Mouse (Mus musculus): ENCODE data around the gene Olfr1205.

Gene Olfr1205

GRCm38 (mm10) chr2:88829437-88829836 is at the start of gene Olfr1205:
Gene Olfr1205 (plus strand): TSS chr2:88829737.
- DNase-seq (ENCODE audit: low read depth): no peak

- DNase-seq (ENCODE audit: low read depth): no peak
Measured at GRCm38 (mm10) chr2:88792736-88793135, 36.8 kb upstream of the Olfr1205 start, which contains the start of gene Olfr1201. Gene Olfr1201 (plus strand): TSS chr2:88793036.

DNA sequence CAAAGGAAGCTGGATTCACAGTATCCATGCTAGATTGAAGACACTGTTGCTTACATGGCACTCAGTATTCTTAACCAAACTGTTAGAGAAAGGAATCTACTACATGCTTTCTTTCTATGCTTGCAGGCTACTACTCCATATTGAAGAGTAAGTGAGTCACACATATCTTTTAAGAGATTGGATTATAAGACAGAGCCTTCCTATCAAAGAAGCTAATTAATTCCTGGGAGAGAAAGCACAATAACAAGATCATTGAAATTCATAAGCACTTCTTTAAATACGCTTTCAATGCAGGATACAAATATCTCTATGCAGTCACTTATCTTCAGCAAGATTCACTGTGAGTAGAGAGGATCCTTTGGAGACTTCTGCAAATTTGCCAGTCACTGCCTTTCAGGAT is 15.3 kb upstream of the Olfr1205 start, which contains the start of gene Olfr1202:
Gene Olfr1202 (plus strand): TSS at position 301 of the 400 bp plus-strand sequence.
- no peak for DNase-seq (ENCODE audit: low read depth)

DNA sequence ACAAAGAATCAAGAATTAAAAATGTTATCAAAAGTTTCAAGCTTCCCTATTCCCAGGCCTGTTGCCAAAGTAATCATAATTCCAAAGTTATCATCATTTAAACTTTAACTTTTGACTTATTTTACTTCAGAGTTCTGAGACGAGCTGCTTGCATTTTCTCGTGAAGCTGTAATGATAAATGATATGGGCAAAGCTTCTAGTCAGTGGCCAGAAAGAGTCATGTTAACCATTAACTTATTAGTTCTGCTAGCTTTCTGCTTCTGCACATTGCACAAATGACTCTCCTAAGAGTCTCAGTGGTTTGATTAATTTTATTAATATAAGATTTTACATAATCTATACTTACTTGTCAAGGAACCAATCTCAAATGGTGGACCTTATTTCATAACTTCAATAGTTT is 8.9 kb downstream of the Olfr1205 start:
- DNase-seq (ENCODE audit: low read depth): no peak

GRCm38 (mm10) chr2:88848992-88849391 is 19.5 kb downstream of the Olfr1205 start, which contains the start of gene Olfr1204:
Gene Olfr1204 (plus strand): TSS chr2:88849292.
- DNase-seq (ENCODE audit: low read depth): no peak

GRCm38 (mm10) chr2:88862931-88863330 is 33.4 kb downstream of the Olfr1205 start, which contains the start of gene Olfr1206:
Gene Olfr1206 (plus strand): TSS chr2:88863231.
- no peak for DNase-seq (ENCODE audit: low read depth)

Data from naive thymus-derived CD4-positive, alpha-beta T cell, adult 2 months (primary cell).